Mouse (Mus musculus): ENCODE data around the gene Htr5a. TPM values are rescaled to one million over a fixed set of nuclear protein-coding genes. Genes with fewer than 3 reads are reported as not detected.

The Htr5a gene
- total RNA-seq, 2 experiments from 2014 or later, result not detected

GRCm38 (mm10) chr5:27880329-27881036 lies 38.5 kb downstream of the Htr5a start:
- ATAC-seq (replicated peaks; ENCODE audit: low FRiP score, poor library complexity, severe bottlenecking), result no peak

- ATAC-seq (replicated peaks; ENCODE audit: low FRiP score, poor library complexity, severe bottlenecking), result no peak
These were observed 39.3 kb downstream of the Htr5a start for GRCm38 (mm10) chr5:27881261-27881660.

- ATAC-seq (replicated peaks; ENCODE audit: low FRiP score, poor library complexity, severe bottlenecking), result no peak
These were observed 46.1 kb downstream of the Htr5a start for GRCm38 (mm10) chr5:27888080-27888479.

GRCm38 (mm10) chr5:27895961-27896360 lies 54.0 kb downstream of the Htr5a start:
- no peak for ATAC-seq (replicated peaks; ENCODE audit: low FRiP score, poor library complexity, severe bottlenecking)

GRCm38 (mm10) chr5:27899756-27900155 lies 57.8 kb downstream of the Htr5a start:
- ATAC-seq (replicated peaks; ENCODE audit: low FRiP score, poor library complexity, severe bottlenecking), result no peak

GRCm38 (mm10) chr5:27900186-27900585 lies 58.2 kb downstream of the Htr5a start:
- no peak for ATAC-seq (replicated peaks; ENCODE audit: low FRiP score, poor library complexity, severe bottlenecking)

Other genes starting within 250 kb of the Htr5a start
- 58.7 and 91.8 TPM in 2 replicates for gene Paxip1, start 50.5 kb upstream of the Htr5a start, total RNA-seq (2015; ENCODE audit: low replicate concordance)
- 91.3 and 107 TPM in 2 replicates for gene Paxip1, start 50.5 kb upstream of the Htr5a start, total RNA-seq (2017; ENCODE audit: low replicate concordance)
- 6.5 and 13.0 TPM in 2 replicates for gene Insig1, start 229.2 kb downstream of the Htr5a start, total RNA-seq (2015; ENCODE audit: low replicate concordance)
- gene Insig1, start 229.2 kb downstream of the Htr5a start, total RNA-seq (2017; ENCODE audit: low replicate concordance), result 7.7 and 15.4 TPM in 2 replicates

Data from erythroid progenitor cell, adult 5-6 weeks (primary cell).